Mouse (Mus musculus): ENCODE measurements around the gene Porcn. TPM values are rescaled to one million over a fixed set of nuclear protein-coding genes. Genes with fewer than 3 reads are reported as not detected.

The Porcn gene
- polyA plus RNA-seq, 1 experiment from 2014 or later: 10.4 TPM

DNA sequence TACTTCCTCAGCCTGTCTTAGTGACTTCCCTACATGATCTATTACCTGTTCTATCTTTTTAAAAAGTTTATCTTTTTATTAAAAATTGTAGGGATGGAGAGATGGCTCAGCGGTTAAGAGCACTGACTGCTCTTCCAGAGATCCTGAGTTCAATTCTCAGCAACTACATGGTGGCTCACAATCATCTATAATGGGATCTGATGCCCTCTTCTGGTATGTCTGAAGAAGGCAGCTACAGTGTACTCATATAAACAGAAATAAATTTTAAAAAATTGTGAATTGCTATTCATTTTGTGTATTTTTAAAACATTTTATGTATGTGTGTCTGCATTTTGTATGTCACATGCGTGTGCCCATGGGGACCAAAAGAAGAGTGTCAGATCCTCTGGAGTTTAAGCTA lies 41.4 kb upstream of the Porcn start:
- H3K27me3 ChIP-seq (ENCODE audit: insufficient read depth, low read length): no peaks in the 10 kb centered on the region
- H3K9me3 ChIP-seq (ENCODE audit: low read depth, low read length): no peaks in the 10 kb centered on the region
- H3K27ac ChIP-seq (ENCODE audit: low read depth): no peak overlapping the region
- 0 out of 2 replicates have a peak, but pooled peaks have one; percentile 7 for TF ChIP-seq CTCF (IDR thresholded peaks at IDR 0.05; ENCODE audit: low read depth)
- ATAC-seq (ENCODE audit: insufficient read depth) (no peak), DNase-seq (no peak)
- H3K36me3 ChIP-seq (ENCODE audit: insufficient read depth): peaks cover 25% of the 10 kb centered on the region; the same call in 1 of the 2 replicates
- no peak overlapping the region for H3K4me2 ChIP-seq
- WGBS: 91% methylated on average over 2 of the region's 2 CpGs
- H3K4me3 ChIP-seq (ENCODE audit: low read depth, low read length): no peak overlapping the region
- no peaks in the 10 kb centered on the region for H3K4me1 ChIP-seq (ENCODE audit: insufficient read depth)
- no peak overlapping the region for H3K9ac ChIP-seq

DNA sequence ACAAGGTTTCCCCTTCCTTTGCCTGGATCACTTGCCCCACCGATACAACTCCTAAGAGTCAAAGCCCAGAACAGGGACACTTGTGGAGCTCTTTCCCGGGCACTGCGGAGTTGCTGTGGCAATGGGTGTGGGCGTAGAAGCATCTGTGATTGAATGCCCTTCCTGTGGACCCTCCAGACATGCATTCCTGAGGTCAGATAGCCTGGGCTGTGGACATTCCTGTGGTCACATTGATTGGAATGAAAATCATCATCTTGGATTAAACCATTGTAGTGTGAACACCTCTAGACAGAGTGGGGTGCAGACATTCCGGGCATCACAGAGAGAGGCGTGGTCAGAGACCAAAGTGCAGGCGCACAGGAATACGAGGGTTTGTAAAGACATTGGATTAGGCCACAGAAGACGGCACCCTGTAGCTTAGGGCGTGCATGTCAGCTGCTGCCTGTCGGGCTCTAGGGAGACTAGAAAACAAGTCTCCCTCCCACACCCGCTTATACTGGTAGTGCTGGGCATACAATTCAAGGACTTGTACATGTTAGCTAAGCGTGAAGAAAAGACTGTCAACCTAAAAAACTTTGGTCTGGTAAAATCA lies 32.6 kb upstream of the Porcn start:
- DNase-seq (no peak), ATAC-seq (ENCODE audit: insufficient read depth) (no peak; the same call in 1 of the 2 replicates)
- no peak for TF ChIP-seq CTCF (IDR thresholded peaks at IDR 0.05; ENCODE audit: low read depth)
- no peaks in the 10 kb centered on the region for H3K9me3 ChIP-seq (ENCODE audit: low read depth, low read length)
- 0 out of 2 replicates have a peak, but pooled peaks cover 9% of the 10 kb centered on the region for H3K36me3 ChIP-seq (ENCODE audit: insufficient read depth)
- H3K27ac ChIP-seq (ENCODE audit: low read depth): no peak overlapping the region
- no peak overlapping the region for H3K9ac ChIP-seq
- H3K4me1 ChIP-seq (ENCODE audit: insufficient read depth): no peaks in the 10 kb centered on the region
- no peak overlapping the region for H3K4me2 ChIP-seq
- H3K27me3 ChIP-seq (ENCODE audit: insufficient read depth, low read length): no peaks in the 10 kb centered on the region
- H3K4me3 ChIP-seq (ENCODE audit: low read depth, low read length): no peak overlapping the region
- 73% methylated on average over 13 of the region's 13 CpGs for WGBS

DNA sequence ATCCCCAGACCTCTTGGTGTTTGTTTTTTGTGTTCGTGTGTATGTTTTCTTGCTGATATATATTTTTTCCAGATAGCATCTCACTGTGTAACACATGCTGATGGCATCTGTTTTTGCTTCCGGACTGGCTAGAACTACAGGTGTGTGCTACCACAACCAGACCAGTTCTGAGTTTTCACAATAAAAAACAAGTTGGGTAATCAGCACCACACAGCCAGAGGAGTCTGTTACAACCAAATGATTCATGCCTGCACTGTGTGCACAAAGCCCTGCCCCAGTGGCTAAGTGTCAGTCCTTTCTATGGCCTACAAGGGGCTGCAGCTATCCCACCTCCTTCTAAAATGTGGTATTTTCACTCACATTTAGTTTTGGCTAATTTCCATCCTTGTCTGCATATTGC lies 30.4 kb upstream of the Porcn start:
- TF ChIP-seq CTCF (IDR thresholded peaks at IDR 0.05; ENCODE audit: low read depth): no peak
- Histone ChIP-seq H3K9me3 (ENCODE audit: low read depth, low read length) (no peaks in the 10 kb centered on the region), H3K9ac (no peak overlapping the region), H3K36me3 (ENCODE audit: insufficient read depth) (0 out of 2 replicates have a peak, but pooled peaks cover 6% of the 10 kb centered on the region), H3K27ac (ENCODE audit: low read depth) (no peak overlapping the region), H3K27me3 (ENCODE audit: insufficient read depth, low read length) (no peaks in the 10 kb centered on the region), H3K4me2 (no peak overlapping the region), H3K4me3 (ENCODE audit: low read depth, low read length) (no peak overlapping the region), H3K4me1 (ENCODE audit: insufficient read depth) (no peaks in the 10 kb centered on the region)
- ATAC-seq (ENCODE audit: insufficient read depth) (no peak), DNase-seq (no peak)
- WGBS: 83% methylated on average over 2 of the region's 2 CpGs

GRCm38 (mm10) chrX:8233602-8234001 lies 27.3 kb upstream of the Porcn start:
- Histone ChIP-seq H3K4me2 (no peak overlapping the region), H3K4me3 (ENCODE audit: low read depth, low read length) (no peak overlapping the region), H3K36me3 (ENCODE audit: insufficient read depth) (no peaks in the 10 kb centered on the region), H3K9ac (no peak overlapping the region), H3K27ac (ENCODE audit: low read depth) (no peak overlapping the region), H3K27me3 (ENCODE audit: insufficient read depth, low read length) (no peaks in the 10 kb centered on the region), H3K9me3 (ENCODE audit: low read depth, low read length) (no peaks in the 10 kb centered on the region), H3K4me1 (ENCODE audit: insufficient read depth) (no peaks in the 10 kb centered on the region)
- WGBS: 74% methylated on average over 3 of the region's 3 CpGs
- ATAC-seq (ENCODE audit: insufficient read depth) (no peak), DNase-seq (no peak)
- TF ChIP-seq CTCF (IDR thresholded peaks at IDR 0.05; ENCODE audit: low read depth): no peak

DNA sequence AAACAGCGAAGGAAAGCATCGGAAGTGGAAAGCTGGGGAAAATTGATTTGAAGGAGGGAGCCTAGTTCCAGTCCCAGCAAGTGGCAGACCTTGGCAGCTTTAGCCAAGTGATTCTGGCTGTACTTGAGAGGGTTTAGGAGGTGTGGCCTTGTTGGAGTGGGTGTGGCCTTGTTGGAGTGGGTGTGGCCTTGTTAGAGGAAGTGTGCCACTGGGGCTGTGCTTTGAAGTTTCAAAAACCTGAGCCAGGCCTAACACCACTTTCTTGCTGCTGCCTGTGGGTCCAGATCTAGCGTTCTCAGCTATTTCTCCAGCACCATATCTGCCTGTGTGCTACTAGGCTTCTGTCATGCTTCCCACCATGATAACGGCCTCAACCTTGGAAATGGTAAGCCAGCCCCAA lies 23.9 kb upstream of the Porcn start:
- Histone ChIP-seq H3K27me3 (ENCODE audit: insufficient read depth, low read length) (no peaks in the 10 kb centered on the region), H3K36me3 (ENCODE audit: insufficient read depth) (no peaks in the 10 kb centered on the region), H3K4me1 (ENCODE audit: insufficient read depth) (no peaks in the 10 kb centered on the region), H3K4me3 (ENCODE audit: low read depth, low read length) (no peak overlapping the region), H3K9ac (no peak overlapping the region), H3K4me2 (no peak overlapping the region), H3K9me3 (ENCODE audit: low read depth, low read length) (no peaks in the 10 kb centered on the region), H3K27ac (ENCODE audit: low read depth) (no peak overlapping the region)
- DNase-seq (no peak), ATAC-seq (ENCODE audit: insufficient read depth) (no peak)
- WGBS: 81% methylated on average over 4 of the region's 4 CpGs
- no peak for TF ChIP-seq CTCF (IDR thresholded peaks at IDR 0.05; ENCODE audit: low read depth)

GRCm38 (mm10) chrX:8223473-8223872 lies 17.1 kb upstream of the Porcn start:
- WGBS: 82% methylated on average over 7 of the region's 7 CpGs
- no peaks in the 10 kb centered on the region for H3K4me1 ChIP-seq (ENCODE audit: insufficient read depth)
- ATAC-seq (ENCODE audit: insufficient read depth): no peak
- H3K9ac ChIP-seq: no peak overlapping the region
- no peak overlapping the region for H3K4me3 ChIP-seq (ENCODE audit: low read depth, low read length)
- H3K27me3 ChIP-seq (ENCODE audit: insufficient read depth, low read length): no peaks in the 10 kb centered on the region
- no peak for TF ChIP-seq CTCF (IDR thresholded peaks at IDR 0.05; ENCODE audit: low read depth)
- H3K27ac ChIP-seq (ENCODE audit: low read depth): no peak overlapping the region
- H3K36me3 ChIP-seq (ENCODE audit: insufficient read depth): no peaks in the 10 kb centered on the region
- H3K9me3 ChIP-seq (ENCODE audit: low read depth, low read length): no peaks in the 10 kb centered on the region
- no peak overlapping the region for H3K4me2 ChIP-seq
- no peak for DNase-seq

DNA sequence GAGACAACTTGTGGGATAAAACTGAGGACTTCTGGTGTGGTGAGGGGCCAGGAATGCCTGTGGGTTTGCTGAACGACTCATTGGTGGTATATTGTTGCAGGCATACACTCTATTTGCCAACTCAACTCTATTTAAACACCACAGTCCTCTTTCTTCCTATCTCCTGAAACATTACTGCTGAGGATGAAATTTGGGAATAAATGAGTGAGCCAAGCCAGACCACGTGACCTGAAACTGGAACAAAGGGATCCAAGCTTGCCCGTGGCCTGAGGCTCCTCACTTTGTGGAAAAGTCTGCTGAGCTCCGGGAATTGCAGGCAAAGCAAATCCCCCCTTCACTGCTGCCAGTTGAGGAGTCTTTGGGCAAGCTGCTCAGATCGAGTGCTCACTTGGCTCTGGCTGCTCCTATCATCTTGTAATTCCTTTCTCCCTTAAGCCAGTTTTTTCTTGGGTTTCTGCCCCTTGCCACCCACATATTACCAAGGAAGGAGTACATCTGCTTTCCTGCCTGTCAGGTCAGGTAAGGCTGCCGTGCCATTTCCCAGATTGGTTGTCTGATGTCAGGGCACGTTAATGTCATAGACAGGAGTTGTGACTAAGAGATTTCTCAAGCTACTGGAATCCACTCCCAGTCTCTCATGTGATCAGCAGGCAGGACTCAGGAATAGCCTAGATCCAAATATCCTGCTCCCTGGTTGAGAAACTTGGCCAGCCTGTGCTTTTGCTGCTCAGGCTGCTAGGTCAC lies 16.5 kb upstream of the Porcn start:
- WGBS: 51% methylated on average over 7 of the region's 7 CpGs
- no peak overlapping the region for H3K4me2 ChIP-seq
- H3K9me3 ChIP-seq (ENCODE audit: low read depth, low read length): no peaks in the 10 kb centered on the region
- ATAC-seq (ENCODE audit: insufficient read depth) (no peak), DNase-seq (no peak)
- TF ChIP-seq CTCF (IDR thresholded peaks at IDR 0.05; ENCODE audit: low read depth): no peak
- H3K4me1 ChIP-seq (ENCODE audit: insufficient read depth): no peaks in the 10 kb centered on the region
- no peak overlapping the region for H3K27ac ChIP-seq (ENCODE audit: low read depth)
- no peaks in the 10 kb centered on the region for H3K36me3 ChIP-seq (ENCODE audit: insufficient read depth)
- no peak overlapping the region for H3K4me3 ChIP-seq (ENCODE audit: low read depth, low read length)
- no peaks in the 10 kb centered on the region for H3K27me3 ChIP-seq (ENCODE audit: insufficient read depth, low read length)
- H3K9ac ChIP-seq: no peak overlapping the region

Measured in lung, embryonic 14.5 days (tissue).